Mouse (Mus musculus): ENCODE results near the gene H2afj.

Gene H2afj

GRCm38 (mm10) chr6:136848399-136848798 is 40.4 kb downstream of the H2afj start:
- DNase-seq = no peak

- no peak for DNase-seq
Measured at GRCm38 (mm10) chr6:136848971-136849370, 40.9 kb downstream of the H2afj start.

- DNase-seq = no peak
Measured at GRCm38 (mm10) chr6:136850267-136850666, 42.2 kb downstream of the H2afj start.

- no peak for DNase-seq
Measured at GRCm38 (mm10) chr6:136852348-136852747, 44.3 kb downstream of the H2afj start.

DNA sequence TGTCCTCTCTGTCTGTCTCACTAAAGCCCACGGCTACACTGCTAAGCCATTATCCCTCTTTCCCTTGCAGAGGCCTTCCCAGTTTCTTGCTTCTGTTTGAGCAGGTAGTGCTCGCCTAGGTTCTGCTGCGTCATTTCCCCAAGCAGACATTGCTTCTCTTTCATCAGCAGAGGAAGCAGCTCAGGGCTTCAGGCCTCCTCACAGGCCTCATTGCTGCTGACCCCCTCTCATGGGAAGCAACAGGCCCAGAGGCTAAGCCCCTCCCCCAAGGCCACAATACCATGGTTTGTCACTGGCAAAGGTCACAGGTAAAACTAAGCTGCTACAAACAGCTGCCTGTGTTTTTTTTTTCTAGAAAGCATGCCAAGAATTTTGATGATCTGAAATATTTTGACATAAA is 44.7 kb downstream of the H2afj start:
- DNase-seq = no peak

- no peak for DNase-seq
Measured at GRCm38 (mm10) chr6:136854361-136854781, 46.3 kb downstream of the H2afj start.

GRCm38 (mm10) chr6:136855183-136855582 is 47.1 kb downstream of the H2afj start:
- no peak for DNase-seq

- DNase-seq = no peak
Measured at GRCm38 (mm10) chr6:136856071-136856636, 48.1 kb downstream of the H2afj start.

DNA sequence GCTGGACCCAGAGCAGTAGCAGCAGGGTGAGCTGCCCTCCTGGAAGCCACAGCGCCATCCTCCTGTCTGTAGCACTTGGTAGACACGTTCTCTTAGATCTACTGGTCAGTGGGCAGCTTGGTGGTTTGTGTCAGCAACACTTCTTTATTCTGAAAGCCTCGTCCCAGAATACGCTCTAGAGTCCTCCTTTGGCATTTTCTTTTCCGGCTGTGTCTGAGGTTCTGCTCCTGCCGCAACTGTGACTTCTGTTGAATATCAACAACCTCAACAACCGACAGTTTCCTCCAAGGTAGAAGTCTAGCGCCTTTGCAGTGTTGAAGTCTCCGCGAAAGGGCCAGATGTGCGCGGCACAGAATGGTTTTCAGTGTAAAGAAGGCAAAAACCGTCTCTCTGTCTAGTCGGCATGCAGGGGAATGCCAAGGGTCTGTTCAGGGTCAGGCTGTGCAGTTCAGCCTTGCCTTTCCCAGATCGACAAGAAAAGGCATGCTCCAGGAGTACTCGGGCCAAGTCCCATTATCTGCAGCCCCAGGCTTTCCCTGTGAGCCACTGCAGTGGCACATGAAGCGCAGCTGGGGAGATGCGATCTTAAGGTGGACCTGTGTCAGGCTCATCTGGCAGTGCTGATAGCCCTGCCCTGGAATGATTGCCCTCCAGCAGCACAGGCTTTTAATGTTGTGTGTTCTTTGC is 49.3 kb downstream of the H2afj start, which contains the start of gene Art4:
Art4 (minus strand) TSS at position 548 of the 687 bp plus-strand sequence.
- no peak for DNase-seq

DNA sequence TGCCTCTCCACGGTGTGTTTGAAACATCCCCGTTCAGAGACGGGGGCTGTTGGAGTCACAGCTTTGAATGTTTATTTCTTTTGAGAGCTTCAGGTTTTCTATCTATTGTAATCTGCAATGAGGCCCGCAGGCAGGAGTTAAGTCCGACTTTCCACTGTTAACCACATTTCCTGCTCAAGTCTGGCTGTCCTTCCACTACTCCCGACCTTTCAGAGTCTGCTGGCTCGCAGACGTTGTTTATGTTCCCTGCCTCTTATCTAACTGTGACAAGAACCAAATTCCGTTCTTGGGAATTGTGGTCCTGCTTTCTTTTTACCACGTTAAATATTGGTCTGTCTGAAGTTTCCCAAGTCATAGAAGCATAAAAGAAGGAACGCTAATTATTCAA is 49.8 kb downstream of the H2afj start:
- no peak for DNase-seq

DNA sequence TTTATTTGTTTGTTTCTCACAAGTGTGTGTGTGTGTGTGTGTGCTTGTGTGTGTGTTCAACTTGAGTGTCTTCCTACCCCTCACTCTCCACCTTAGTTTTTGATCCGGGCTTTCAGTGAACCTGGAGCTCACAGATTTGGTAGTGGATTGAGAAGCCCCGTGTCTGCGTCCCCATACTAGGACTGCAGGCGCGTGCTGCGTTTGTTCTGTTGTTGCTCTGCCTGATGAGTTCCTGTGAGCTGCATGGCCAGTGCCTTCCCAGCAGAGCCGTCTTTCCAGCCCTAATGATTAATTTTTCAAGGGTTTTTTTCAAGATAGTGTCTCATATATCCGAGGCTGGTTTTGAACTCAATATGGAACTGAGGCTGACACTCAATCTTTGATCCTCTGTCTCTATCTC is 50.4 kb downstream of the H2afj start:
- DNase-seq = no peak
